Mouse (Mus musculus): ENCODE measurements around the gene Gm16427.
"Not testable (repeated sequence)": the region's sequence is repeated elsewhere in the genome, so short reads cannot be mapped to it uniquely, and the experiment has no call there.

Gm16427 gene

DNA sequence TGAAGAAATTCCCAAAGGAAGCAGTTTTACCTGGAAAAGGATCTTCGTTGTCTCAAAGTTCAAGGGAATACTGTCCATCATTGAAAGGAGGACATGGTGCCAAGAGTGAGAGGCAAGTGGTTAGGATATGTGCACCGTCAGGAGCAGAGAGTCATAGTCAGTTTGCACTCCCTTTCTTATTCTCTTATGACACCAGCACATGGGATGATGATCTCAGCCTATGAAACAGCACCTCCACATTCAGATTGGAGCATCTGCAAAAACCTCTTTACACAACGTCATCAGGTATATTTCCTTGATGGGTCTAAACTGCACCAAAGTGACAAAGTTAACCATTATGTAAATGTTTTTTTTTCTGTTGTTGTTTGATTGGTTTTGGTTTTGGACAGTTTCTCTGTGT, at the start of gene Gm16427:
Gene Gm16427, minus strand, starts transcription at position 101 of the 400 bp plus-strand sequence.
- DNase-seq, result not testable (repeated sequence)

Measured in lung, postnatal 36 days (tissue).